Mouse (Mus musculus) A20 (cell line): ENCODE measurements at regions not wholly inside any gene's neighbourhood (a gene's known extent, or its start where the extent isn't known, plus 50 kb on each side); places are given as distances from the start of the nearest gene placed in this dataset.
"Not testable (repeated sequence)": the region's sequence is repeated elsewhere in the genome, so short reads cannot be mapped to it uniquely, and the experiment has no call there.

Experiments used
- DNase-seq: peaks from one replicate; pipeline ENCODE4 v3.0.0-alpha.2; 2011; ENCODE audit warnings: low read depth, low spot score

- no peak for DNase-seq
Observed at GRCm38 (mm10) chr5:4248422-4248821, 56.3 kb downstream of the Mterf1b start.

GRCm38 (mm10) chr5:4254280-4254679 is 62.1 kb downstream of the Mterf1b start:
- not testable (repeated sequence) for DNase-seq

GRCm38 (mm10) chr5:4257048-4257750 is 65.0 kb downstream of the Mterf1b start:
- DNase-seq = no peak

GRCm38 (mm10) chr5:4259260-4259659 is 67.1 kb downstream of the Mterf1b start:
- no peak for DNase-seq

GRCm38 (mm10) chr5:4262666-4263065 is 70.5 kb downstream of the Mterf1b start:
- DNase-seq = peak; percentile 35

GRCm38 (mm10) chr5:4263560-4264160 is 71.5 kb downstream of the Mterf1b start:
- DNase-seq = peak; percentile 7

GRCm38 (mm10) chr5:4267717-4268116 is 75.5 kb downstream of the Mterf1b start:
- DNase-seq = no peak

- DNase-seq = no peak
Observed at GRCm38 (mm10) chr5:4273001-4273400, 80.8 kb downstream of the Mterf1b start.

- DNase-seq = no peak
Observed at GRCm38 (mm10) chr5:4303616-4304015, 111.4 kb downstream of the Mterf1b start.

GRCm38 (mm10) chr5:4304201-4304600 is 112.0 kb downstream of the Mterf1b start:
- DNase-seq = no peak

GRCm38 (mm10) chr5:4308514-4308913 is 116.3 kb downstream of the Mterf1b start:
- no peak for DNase-seq

- no peak for DNase-seq
Observed at GRCm38 (mm10) chr5:4311169-4311568, 119.0 kb downstream of the Mterf1b start.

GRCm38 (mm10) chr5:4311599-4311998 is 119.4 kb downstream of the Mterf1b start:
- no peak for DNase-seq

- no peak for DNase-seq
Observed at GRCm38 (mm10) chr5:4312675-4313074, 120.5 kb downstream of the Mterf1b start.

- DNase-seq = no peak
Observed at GRCm38 (mm10) chr5:4322634-4323386, 130.6 kb downstream of the Mterf1b start.

- no peak for DNase-seq
Observed at GRCm38 (mm10) chr5:4323387-4323704, 131.2 kb downstream of the Mterf1b start.

GRCm38 (mm10) chr5:4325813-4326212 is 133.6 kb downstream of the Mterf1b start:
- no peak for DNase-seq

GRCm38 (mm10) chr5:4326309-4327014 is 134.3 kb downstream of the Mterf1b start:
- no peak for DNase-seq

- no peak for DNase-seq
Observed at GRCm38 (mm10) chr5:4335683-4336082, 143.5 kb downstream of the Mterf1b start.

- DNase-seq = no peak
Observed at GRCm38 (mm10) chr5:4341956-4342355, 149.8 kb downstream of the Mterf1b start.

- DNase-seq = no peak
Observed at GRCm38 (mm10) chr5:4344458-4344857, 152.3 kb downstream of the Mterf1b start.

- DNase-seq = no peak
Observed at GRCm38 (mm10) chr5:4348334-4348733, 156.2 kb downstream of the Mterf1b start.
